Mouse (Mus musculus) cerebellum, adult 18-20 months (tissue): ENCODE data around the gene Crp.
A peak's percentile ranks its signal among the peaks of the same experiment; 100 is the strongest.

Experiments
- DNase-seq, 2 experiments: peaks; one replicate each; pipeline ENCODE4 v3.0.0; 2021

The Crp gene

GRCm38 (mm10) chr1:172697844-172698243 lies at the start of gene Crp:
Crp (plus strand) TSS chr1:172698055.
- no peak for DNase-seq

DNA sequence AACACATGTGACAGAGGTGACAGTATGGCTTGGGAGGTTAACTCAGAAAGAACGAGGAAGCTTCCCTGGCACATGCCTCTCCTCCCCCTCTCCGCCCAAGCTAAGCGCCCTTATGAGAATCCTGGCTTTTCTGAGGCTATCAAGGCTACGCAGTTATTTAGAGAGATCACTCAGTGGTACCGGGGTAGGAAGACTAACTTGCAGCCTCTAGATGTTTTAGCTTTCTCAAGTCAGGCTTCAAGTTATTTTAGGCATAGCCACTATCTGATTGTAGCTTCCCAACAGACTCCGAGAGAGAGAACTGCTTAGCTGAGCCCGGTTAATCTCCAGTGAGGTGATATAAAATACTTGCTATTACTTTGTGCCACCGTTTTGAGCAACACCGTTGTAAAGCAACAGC lies 48.5 kb upstream of the Crp start:
- no peak for DNase-seq

GRCm38 (mm10) chr1:172650519-172651287 lies 47.2 kb upstream of the Crp start:
- DNase-seq: peak; percentile 13 to 25

DNA sequence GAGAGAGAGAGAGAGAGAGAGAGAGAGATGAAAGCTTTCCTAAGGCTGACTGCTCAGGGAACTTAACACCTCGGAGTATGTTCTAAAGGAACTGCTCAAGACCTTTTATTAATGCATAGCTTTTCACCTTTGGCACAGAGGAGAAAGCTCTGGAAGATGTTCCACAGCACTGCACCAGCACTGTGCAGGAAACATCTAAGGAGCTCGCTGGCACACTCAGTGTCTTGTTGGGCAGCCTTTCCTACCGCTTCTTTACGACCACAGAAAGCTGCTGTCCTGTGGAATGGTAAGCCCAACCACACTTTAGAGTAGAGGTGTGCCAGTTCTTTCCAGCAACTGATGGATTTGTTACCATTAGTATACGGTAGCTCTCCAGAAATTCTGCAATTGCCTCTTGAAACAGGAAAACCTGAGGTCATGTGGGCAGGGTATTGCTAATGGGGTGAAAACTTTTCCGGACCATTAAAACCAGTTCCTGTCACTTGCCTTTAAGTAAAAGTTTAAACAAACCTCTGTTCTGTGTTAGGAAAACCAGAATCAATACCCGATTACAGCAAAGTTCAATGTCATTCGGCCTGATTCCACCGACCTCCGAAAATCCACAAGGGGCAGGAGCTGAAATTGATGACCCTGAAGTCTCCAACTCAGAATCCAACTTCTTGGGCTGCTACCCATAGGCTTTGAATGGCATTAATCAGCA lies 46.4 kb upstream of the Crp start:
- DNase-seq: no peak

DNA sequence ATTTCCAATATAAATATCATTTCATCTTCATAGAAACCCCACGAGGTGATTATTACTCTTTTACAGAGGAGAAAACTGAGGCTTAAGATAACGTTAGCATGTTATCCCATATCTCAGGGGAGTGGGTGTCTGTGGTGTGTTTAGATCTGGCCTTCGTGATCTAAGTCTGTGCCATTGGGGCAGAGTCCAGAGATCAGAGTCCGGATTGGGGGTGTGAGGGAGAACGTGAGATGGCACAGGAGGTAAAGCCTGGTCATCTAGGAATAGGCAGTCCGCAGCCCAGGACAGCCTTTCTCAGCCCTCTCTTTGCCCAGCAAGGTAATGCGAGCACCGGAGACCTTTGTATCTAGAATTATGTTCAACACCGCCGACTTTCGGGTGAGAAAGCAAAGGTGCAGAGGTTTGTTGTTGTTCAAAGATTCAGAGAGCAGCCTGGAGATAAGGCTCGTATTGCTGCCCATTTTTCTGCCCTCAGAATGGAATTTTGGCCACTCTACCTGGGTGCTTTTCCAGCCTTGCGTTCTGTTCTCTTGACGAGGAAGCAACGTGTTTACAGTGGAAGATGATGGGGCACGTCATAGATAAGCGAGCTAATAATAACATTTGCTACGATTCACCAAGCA lies 45.7 kb upstream of the Crp start:
- no peak for DNase-seq

DNA sequence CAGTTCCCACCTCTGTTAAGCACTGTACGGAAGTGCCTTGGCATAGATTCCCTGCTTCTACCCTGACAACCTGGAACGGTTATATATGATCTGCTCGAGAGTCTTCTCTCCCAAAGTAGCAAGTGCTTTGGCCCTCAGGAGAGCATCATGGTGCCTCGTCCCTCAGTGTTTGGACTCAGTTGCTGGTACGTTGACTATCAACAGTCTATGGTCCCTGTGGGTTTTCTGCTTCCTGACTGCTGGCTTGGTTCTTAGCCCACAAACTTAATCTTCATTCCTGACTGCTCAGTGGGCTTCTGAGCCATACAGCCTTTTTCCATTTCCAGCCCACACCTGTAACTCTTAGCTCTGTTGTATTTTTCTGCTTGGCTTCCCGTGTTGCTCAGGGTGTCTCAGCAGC lies 44.0 kb upstream of the Crp start:
- no peak for DNase-seq

DNA sequence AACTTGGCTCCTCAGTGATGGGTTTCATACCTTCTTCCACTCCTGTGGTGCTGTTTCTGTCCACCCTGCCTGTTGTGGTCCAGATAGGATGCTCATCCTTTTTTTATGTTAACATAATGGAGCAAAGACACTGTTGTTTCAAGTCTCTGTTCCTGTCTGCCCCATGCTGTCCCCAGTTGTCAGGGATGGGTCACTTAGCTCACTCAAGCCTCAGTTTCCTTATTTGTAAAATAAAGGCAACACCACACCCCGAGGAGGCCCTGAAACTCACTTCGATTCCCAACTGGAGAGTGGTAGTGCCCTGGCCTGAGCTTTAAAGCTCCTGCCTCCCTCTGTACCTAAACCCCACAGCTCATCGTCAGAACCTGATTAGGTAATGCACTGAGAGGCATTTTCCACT lies 40.6 kb upstream of the Crp start:
- no peak for DNase-seq

DNA sequence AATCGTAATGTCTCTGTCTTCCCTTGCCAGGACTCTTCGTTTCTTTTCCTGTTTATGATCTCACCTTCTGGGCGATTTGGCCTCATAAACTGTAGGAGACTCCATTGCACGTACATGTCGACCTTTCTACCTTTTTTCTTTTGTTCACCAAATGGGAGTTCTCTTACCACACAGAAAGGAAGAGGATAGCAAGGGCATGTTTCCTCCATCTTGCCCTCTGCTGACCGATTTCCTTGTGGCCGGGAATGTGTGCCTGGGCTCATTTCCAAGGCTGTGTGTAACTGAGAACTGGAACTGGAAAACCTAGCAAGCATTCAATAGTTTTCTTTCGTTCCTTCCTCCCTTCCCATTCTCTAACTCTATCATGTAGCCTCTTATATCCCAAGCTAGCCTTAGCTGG lies 38.2 kb upstream of the Crp start:
- no peak for DNase-seq

GRCm38 (mm10) chr1:172665457-172665856 lies 32.4 kb upstream of the Crp start:
- no peak for DNase-seq

GRCm38 (mm10) chr1:172667597-172667996 lies 30.3 kb upstream of the Crp start:
- no peak for DNase-seq

DNA sequence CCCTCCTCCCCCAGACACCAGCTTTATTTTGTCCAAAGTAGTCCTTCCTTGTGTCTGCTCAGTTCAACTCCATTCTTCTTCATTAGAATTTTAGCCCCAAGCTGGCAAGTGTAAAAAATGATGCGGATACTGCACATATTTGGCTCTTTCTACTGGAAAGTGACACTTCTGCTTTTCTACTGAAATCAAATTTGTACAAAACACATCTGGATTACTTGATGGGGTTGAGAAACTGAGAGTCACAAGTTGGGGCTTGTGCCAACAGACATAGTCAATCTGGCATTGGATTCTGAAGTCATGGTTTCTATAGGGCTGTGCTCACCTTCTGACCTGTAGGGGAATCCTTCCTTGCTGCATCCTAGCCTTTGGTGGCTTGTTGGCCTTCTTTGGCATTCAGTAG lies 27.1 kb upstream of the Crp start:
- DNase-seq: no peak

DNA sequence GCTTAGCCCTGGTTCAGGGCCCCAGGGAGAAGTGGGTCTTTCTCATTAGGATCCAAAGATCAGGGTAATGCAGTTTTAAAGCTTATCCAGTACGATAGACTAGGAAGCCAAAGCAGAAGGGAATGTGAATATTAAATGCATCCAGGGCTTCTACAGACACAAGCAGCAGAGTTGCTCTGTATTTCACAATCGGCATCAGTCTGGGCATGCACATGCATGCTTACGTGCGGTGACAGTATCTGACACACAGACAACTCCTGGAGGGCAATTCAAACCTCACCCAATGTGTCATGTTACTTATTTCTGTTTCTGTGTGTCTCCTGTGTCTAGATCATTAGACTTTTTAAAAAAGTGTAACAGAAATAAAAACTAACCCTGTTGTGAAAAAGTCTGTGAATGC lies 17.1 kb upstream of the Crp start:
- no peak for DNase-seq

GRCm38 (mm10) chr1:172683551-172683950 lies 14.3 kb upstream of the Crp start:
- no peak for DNase-seq

DNA sequence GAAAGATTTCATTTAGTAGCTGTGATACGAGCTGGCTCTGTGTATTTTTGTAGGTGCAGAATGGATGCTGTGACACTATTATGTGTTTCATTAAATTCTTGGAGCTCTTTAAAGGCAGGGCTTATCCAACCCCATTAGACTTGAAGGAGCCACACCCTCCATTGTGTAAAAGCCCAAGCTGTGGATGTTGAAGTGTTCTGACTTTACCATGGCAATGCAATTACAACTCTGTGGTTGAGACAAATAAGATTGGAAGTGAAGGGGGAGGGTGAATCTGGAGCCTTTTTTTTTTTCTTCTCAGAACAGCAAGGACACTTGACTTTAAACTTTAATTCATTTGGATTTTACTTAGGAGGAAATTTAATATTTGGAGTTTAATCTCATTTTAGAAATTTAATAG lies 13.9 kb upstream of the Crp start:
- no peak for DNase-seq

DNA sequence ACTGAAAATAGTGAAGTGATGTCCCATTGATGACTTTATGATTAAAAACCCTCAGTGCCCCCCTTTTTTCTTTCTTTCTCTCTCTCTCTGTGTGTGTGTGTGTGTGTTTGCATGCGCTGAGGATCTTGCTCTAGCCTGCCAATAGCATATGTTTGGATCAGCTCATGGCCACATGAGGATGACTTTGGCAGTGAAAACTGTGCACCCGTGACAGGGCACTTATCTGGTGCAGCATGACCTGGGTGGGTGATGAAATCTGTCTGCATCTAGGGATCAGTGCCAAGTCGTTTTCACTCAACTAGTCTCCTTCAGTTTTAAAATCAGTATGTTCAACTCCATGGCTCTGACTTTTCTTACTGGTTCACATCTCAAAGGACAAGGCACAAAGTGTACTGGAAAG lies 12.7 kb upstream of the Crp start:
- DNase-seq: no peak

DNA sequence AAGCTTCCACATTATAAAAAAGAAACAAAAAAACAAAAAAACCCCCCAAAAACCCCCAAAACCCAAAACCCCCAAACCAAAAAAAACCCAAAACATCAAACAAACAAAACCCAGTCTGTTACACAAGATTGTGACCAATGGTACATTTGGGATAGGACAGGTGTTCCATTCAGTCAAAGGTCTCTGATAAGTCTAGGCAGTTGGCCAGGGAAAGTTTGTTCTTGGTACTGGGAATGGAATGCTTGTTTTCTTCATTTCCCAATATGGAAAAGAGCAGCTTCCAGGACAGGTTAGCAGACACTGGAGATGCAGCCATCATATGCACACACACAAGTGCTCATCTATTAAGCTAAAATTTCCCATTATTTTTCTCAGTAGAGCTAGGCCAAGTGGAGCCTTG lies 433 bp upstream of the Crp start:
- DNase-seq: no peak

DNA sequence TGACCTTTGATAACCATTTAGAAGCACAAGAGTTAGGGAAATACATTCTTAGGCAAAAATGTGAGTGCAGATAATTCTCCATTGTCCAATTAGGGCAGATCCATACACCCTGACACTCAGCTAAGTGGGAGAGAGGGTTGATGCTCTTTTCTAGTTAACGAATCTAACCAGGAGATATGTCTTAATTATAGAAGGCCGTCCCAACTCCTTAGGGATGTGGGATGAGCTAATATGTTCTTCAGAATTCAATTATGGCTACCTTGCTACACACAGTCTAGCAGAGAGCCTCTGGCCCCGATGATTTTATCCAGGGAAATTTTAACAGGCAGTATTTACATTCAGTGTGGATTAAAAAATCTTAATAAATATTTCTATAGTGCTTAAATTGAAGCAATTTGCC lies 3.0 kb downstream of the Crp start:
- DNase-seq: no peak

- no peak for DNase-seq
Measured at GRCm38 (mm10) chr1:172701381-172701780, 3.5 kb downstream of the Crp start.

DNA sequence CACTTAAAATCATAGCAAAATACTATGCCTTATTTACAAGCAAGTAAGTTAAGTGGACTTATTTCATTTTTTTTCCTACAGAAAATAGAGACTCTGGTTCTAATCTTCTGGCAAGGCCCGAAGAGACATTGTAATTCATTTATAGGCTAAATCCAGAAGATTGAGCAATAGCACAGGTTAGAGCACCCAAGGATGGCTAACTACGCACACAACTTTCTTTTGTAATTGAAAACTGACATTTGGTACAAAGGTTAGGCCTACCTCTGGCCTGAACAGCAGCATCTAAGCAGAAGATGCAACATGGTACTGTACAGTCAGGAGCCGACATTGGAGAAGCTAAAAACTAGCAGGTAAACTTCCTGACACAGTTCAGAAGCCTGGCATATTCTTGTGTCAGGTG lies 4.0 kb downstream of the Crp start:
- DNase-seq: no peak

DNA sequence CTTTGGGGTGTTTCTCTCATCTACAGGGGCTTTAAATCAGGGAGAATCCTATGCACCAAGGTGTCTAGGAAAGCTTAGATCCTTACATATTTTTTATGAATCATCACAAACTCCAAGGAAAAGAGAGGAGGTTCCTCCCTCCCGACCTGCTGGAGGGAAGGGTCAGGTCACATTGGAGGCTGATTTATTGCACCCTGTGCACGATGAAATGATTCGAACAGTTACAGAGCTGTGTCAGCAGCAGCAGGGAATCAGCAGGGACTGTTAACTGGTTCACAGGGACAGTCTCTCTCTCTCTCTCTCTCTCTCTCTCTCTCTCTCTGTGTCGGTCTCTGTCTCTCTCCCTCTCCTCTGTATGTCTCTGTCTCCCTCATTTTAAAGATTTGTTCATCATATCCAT lies 6.9 kb downstream of the Crp start:
- DNase-seq: no peak

- DNase-seq: no peak
Measured at GRCm38 (mm10) chr1:172706243-172706642, 8.4 kb downstream of the Crp start.

GRCm38 (mm10) chr1:172709788-172710350 lies 12.0 kb downstream of the Crp start:
- no peak for DNase-seq

DNA sequence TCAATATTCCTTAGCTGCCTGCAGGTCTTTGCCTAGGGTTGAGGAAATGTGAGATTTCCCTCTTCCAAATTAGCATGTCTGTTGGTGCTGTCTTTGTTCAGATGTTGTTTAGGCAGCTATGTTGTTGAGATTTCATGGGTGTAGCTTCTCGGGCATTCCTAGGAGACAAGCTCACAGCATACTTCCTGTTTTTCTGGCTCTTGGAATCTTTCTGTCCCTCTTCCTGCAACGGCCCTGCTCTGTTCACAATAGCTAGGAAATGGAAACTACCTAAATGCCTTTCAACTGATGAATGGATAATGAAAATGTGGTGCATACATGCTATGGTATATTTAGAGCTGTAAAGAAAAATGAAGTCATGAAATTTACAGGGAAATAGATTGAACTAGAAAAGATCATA lies 13.5 kb downstream of the Crp start:
- no peak for DNase-seq

DNA sequence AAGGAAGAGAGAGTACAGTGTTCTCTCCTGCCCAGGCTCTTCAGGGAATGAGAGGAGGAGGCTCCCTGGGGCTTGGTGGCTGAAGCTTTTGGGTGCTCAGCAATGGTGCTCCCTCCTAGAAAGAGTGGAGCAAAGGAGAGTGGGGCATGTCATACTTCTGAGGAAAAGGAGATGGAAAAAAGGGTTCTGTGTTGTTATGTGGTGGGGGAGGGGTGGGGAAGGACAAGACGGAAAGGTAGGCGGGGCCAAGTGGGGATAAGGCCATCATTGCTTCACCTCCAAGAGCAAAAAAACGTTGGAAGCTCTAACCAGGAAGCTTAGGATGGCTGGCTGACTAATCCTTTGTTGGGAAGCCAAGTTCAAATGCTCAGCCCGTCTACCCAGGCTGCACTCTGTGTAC lies 14.1 kb downstream of the Crp start:
- DNase-seq: no peak
